Mouse (Mus musculus) testis, adult 2 months (tissue): ENCODE data around the gene Nhp2.

Experiments used
- CTCF ChIP-seq: fragments of 200-500 bp; IDR thresholded peaks from 2 replicates; pipeline ENCODE4 v1.5.1; 2012; ENCODE audit warnings: low read depth, mild to moderate bottlenecking, inconsistent platforms, low read length, moderate library complexity; ENCODE audit not compliant: control insufficient read depth, insufficient read depth, insufficient replicate concordance
- POLR2A ChIP-seq: fragments of 200-500 bp; IDR thresholded peaks from 2 replicates; pipeline ENCODE4 v1.6.1; 2012; ENCODE audit warnings: low read depth, mild to moderate bottlenecking, inconsistent platforms, low read length, moderate library complexity; ENCODE audit not compliant: control insufficient read depth

GRCm38 (mm10) chr11:51644217-51644616 lies 24.7 kb downstream of the Nhp2 start:
- TF ChIP-seq POLR2A = no peak
- TF ChIP-seq CTCF = no peak
